ENCODE assay signal across 17 mouse cellular contexts in genomic region chr6:147506496-147506895, GRCm38 (mm10). TPM values are rescaled to one million over a fixed set of nuclear protein-coding genes. Genes with fewer than 3 reads are reported as not detected.
A peak's percentile ranks its signal among the peaks of the same experiment; 100 is the strongest.
DNase-seq lines count a peak whose midpoint lies in the region; ATAC-seq and TF ChIP-seq lines count a peak whose summit lies in the region.
"Had no signal": no experiment of that assay in that cellular context is flagged by ENCODE, and none has a peak within 500 bp of the region (broad histone marks: within the 10 kb centered on the region; RNA-seq: fewer than 3 reads in every experiment).

No protein-coding gene starts in this region.

- H3K36me3 ChIP-seq in heart, adult 2 months (ENCODE audit: control insufficient read depth, insufficient read depth, low read length), result no peaks in the 10 kb centered on the region
- no peaks in the 10 kb centered on the region for H3K36me3 ChIP-seq in heart, embryonic 16.5 days (ENCODE audit: control insufficient read depth, insufficient read depth)
- H3K36me3 ChIP-seq: embryonic facial prominence, embryonic 12.5 days; intestine, embryonic 15.5 days; stomach, embryonic 15.5 days had no signal

- H3K27ac ChIP-seq in heart, adult 2 months, result peak overlapping the region; percentile 77
- H3K27ac ChIP-seq in heart, embryonic 16.5 days (ENCODE audit: low read length), result peak overlapping the region; percentile 70
- H3K27ac ChIP-seq: embryonic facial prominence, embryonic 12.5 days; hindbrain, embryonic 14.5 days; intestine, embryonic 15.5 days; limb, embryonic 13.5 days; liver, embryonic 14.5 days; stomach, embryonic 15.5 days had no signal

- H3K9me3 ChIP-seq in heart, embryonic 16.5 days (replicated peaks; ENCODE audit: control insufficient read depth, low read length), result no peaks in the 10 kb centered on the region
- H3K9me3 ChIP-seq: embryonic facial prominence, embryonic 12.5 days; intestine, embryonic 15.5 days; limb, embryonic 13.5 days; stomach, embryonic 15.5 days had no signal

- TF ChIP-seq EP300 in heart, adult 2 months (IDR thresholded peaks at IDR 0.05; ENCODE audit: insufficient read depth, low read depth, low read length), result no peak

- intact Hi-C loops in heart, adult 2 months (cut with DNase I), result no loop called here

- no peaks in the 10 kb centered on the region for H3K79me2 ChIP-seq in heart, adult 2 months (replicated peaks; ENCODE audit: control insufficient read depth, insufficient read depth, low read length)

- H3K4me1 ChIP-seq in heart, adult 2 months (ENCODE audit: control insufficient read depth, insufficient read depth, low read length), result no peaks in the 10 kb centered on the region; the same call in 1 of the 2 replicates
- peaks cover 6% of the 10 kb centered on the region for H3K4me1 ChIP-seq in heart, embryonic 16.5 days (ENCODE audit: control insufficient read depth, insufficient read depth, low read length)
- H3K4me1 ChIP-seq: embryonic facial prominence, embryonic 12.5 days had no signal

- H3K9ac ChIP-seq in heart, adult 2 months (ENCODE audit: low read depth, low read length), result peak overlapping the region; percentile 1; the same call in 1 of the 2 replicates
- peak overlapping the region; percentile 37; the same call in 1 of the 2 replicates for H3K9ac ChIP-seq in heart, embryonic 16.5 days (ENCODE audit: low read length)
- H3K9ac ChIP-seq: embryonic facial prominence, embryonic 12.5 days; hindbrain, embryonic 14.5 days; intestine, embryonic 15.5 days; limb, embryonic 13.5 days; liver, embryonic 14.5 days; stomach, embryonic 15.5 days had no signal

- WGBS in heart, adult 2 months, result 55% methylated on average over 10 of the region's 10 CpGs
- WGBS in heart, embryonic 16.5 days, result 51% methylated on average over 10 of the region's 10 CpGs

- no peak for TF ChIP-seq POLR2A in heart, adult 2 months (IDR thresholded peaks at IDR 0.05; ENCODE audit: insufficient read depth, low read depth, low read length)

- peak overlapping the region; percentile 59 for H3K4me2 ChIP-seq in heart, embryonic 16.5 days (ENCODE audit: low read depth, low read length)
- H3K4me2 ChIP-seq: embryonic facial prominence, embryonic 12.5 days; hindbrain, embryonic 14.5 days; intestine, embryonic 15.5 days; limb, embryonic 13.5 days; stomach, embryonic 15.5 days had no signal

- in situ Hi-C loops in Patski (cut with MboI; ENCODE audit: low pct_unique_long_range_greater_than_20kb), result no loop called here

- peak overlapping the region; percentile 26; the same call in 1 of the 2 replicates for H3K4me3 ChIP-seq in heart, adult 2 months
- H3K4me3 ChIP-seq in heart, embryonic 16.5 days (ENCODE audit: low read length), result peak overlapping the region; percentile 29
- H3K4me3 ChIP-seq: embryonic facial prominence, embryonic 12.5 days; intestine, embryonic 15.5 days; limb, embryonic 13.5 days; stomach, embryonic 15.5 days had no signal

- no peak for DNase-seq in heart, adult 2 months
- DNase-seq in heart, adult 18-20 months, result no peak
- DNase-seq in 3T3-L1 (ENCODE audit: low read depth, low spot score) (peak; percentile 53), Patski (ENCODE audit: low read depth, low spot score) (peak; percentile 13)
- DNase-seq in layer of hippocampus, adult 8-10 months (ENCODE audit: low spot score in 2 of 2), result no peak
- no peak for DNase-seq in layer of hippocampus, postnatal 25 days (ENCODE audit: extremely low spot score in 1 of 2, low spot score in 1 of 2)
- DNase-seq: adrenal gland, postnatal 10 days; cerebellum, adult 8-10 months had no signal

- POLR2A ChIA-PET in Patski (lab: Charles Lee), result no interaction called here

- CTCF ChIA-PET in Patski (lab: Charles Lee), result interaction anchor here (1.2 to 1.4 kb wide), 2 partner anchors 15 to 24 kb away, joined by 3 read pairs; no protein-coding TSS in a partner anchor

- TF ChIP-seq CTCF in heart, adult 2 months (IDR thresholded peaks at IDR 0.05), result no peak
- no peak for TF ChIP-seq CTCF in Patski (IDR thresholded peaks at IDR 0.05)

- peak; percentile 68 for ATAC-seq in Patski
- ATAC-seq in heart, embryonic 16.5 days (replicated peaks; ENCODE audit: extremely low read depth, insufficient read depth, low FRiP score), result no peak; the same call in 1 of the 2 replicates
- ATAC-seq: intestine, embryonic 15.5 days; midbrain, embryonic 16.5 days had no signal

- H3K27me3 ChIP-seq in heart, adult 2 months (ENCODE audit: control insufficient read depth, insufficient read depth, low read length), result no peaks in the 10 kb centered on the region
- H3K27me3 ChIP-seq in Patski, result no peaks in the 10 kb centered on the region
- no peaks in the 10 kb centered on the region for H3K27me3 ChIP-seq in heart, embryonic 16.5 days (ENCODE audit: control insufficient read depth, insufficient read depth, low read length)
- H3K27me3 ChIP-seq: embryonic facial prominence, embryonic 12.5 days; intestine, embryonic 15.5 days; limb, embryonic 13.5 days; stomach, embryonic 15.5 days had no signal

RNA-seq across cellular contexts. Expression of gene Ccdc91, which starts 30.9 kb away (rescaled TPM):
- 10 to 100 TPM; 27.2 to 27.7 TPM for total RNA-seq in heart, adult 2 months (2021)
- 16.2 and 22.0 TPM in 2 replicates for polyA plus RNA-seq in heart, adult 2 months (2012; rRNA removed)
- 10 to 100 TPM; 29.0 to 33.7 TPM for total RNA-seq in heart, adult 18-20 months (2021)
- 35.6 TPM for polyA plus RNA-seq in Patski (2021)
- 25.6 and 26.8 TPM in 2 replicates for polyA plus RNA-seq in heart, embryonic 16.5 days (2015; fragmentation: Nextera tagmentation; extraction: Ambion mirVana)
- total RNA-seq in layer of hippocampus, adult 8-10 months (2022), result 10 to 100 TPM; 34.7 to 41.0 (median 37.1) TPM
- 10 to 100 TPM; 30.3 to 30.7 TPM for total RNA-seq in layer of hippocampus, postnatal 25 days (2021)
- total RNA-seq: MEL had no signal

Comparison
In these comparisons a context has a peak if more than half of its experiments do, and no peak if none do; other contexts are left out.
1. DNase-seq: peak in 3T3-L1 (single experiment) and Patski (single experiment); none in heart, adult 2 months (0 of 2), heart, adult 18-20 months (0 of 2), layer of hippocampus, adult 8-10 months (0 of 2) and layer of hippocampus, postnatal 25 days (0 of 2).